Mouse (Mus musculus): ENCODE results near the gene Rtn4rl1. TPM values are rescaled to one million over a fixed set of nuclear protein-coding genes. Genes with fewer than 3 reads are reported as not detected.

Rtn4rl1 gene
- total and polyA plus RNA-seq, 3 experiments = 7.5 to 9.4 (median 8.4) TPM

DNA sequence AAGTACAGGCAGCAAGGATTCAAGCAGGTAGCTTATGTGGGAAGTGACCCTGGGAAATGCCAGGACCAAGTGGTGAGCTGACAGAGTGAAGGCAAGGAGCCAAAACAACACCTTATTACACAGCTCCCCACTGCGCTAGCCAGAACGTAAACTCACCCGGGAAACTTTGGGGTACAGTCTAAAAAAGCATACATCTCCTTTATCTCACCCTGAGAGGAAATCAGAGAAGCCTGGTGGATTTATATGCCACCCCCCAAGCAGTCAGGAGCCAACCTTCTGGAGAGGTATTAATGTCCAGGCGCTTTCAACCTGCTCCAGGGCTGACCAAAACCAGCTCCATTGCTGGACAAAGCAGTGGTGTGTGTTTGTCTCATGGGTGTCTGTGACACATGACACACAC lies 10.3 kb downstream of the Rtn4rl1 start:
- Histone ChIP-seq H3K27ac (no peak overlapping the region), H3K36me3 (ENCODE audit: control insufficient read depth, insufficient read depth, low read length) (no peaks in the 10 kb centered on the region), H3K9ac (ENCODE audit: low read depth, low read length) (no peak overlapping the region), H3K4me3 (no peak overlapping the region), H3K4me1 (ENCODE audit: control insufficient read depth, insufficient read depth, low read length) (no peaks in the 10 kb centered on the region; the same call in 1 of the 2 replicates), H3K27me3 (ENCODE audit: control insufficient read depth, insufficient read depth, low read length) (no peaks in the 10 kb centered on the region), H3K79me2 (replicated peaks; ENCODE audit: control insufficient read depth, insufficient read depth, low read length) (no peaks in the 10 kb centered on the region)
- no peak for DNase-seq
- WGBS = 82% methylated on average over 4 of the region's 4 CpGs
- intact Hi-C loops (cut with DNase I) = no loop called here
- TF ChIP-seq EP300 (IDR thresholded peaks at IDR 0.05; ENCODE audit: insufficient read depth, low read depth, low read length) = no peak
- no peak for TF ChIP-seq CTCF (IDR thresholded peaks at IDR 0.05)
- TF ChIP-seq POLR2A (IDR thresholded peaks at IDR 0.05; ENCODE audit: insufficient read depth, low read depth, low read length) = no peak

DNA sequence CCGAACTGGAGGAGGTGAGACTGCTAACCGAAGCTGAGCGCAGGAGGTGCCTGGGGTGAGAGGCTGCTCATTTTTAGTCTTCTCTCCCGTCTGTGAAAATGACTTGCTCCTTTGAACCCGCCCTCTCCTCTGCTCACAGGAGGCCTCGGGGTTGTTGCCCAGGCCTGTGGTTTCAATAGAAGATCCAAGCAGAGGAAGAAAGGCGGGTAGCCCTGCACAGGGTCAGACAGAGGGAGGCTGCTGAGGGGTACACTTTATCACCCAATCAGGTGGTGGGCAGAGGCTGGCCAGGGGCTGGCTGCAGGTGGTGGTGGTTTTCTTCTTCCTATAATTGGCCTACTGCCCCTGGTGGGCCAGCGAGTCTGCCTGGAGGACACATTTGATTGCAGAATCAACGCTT lies 10.9 kb downstream of the Rtn4rl1 start:
- Histone ChIP-seq H3K4me3 (no peak overlapping the region), H3K27me3 (ENCODE audit: control insufficient read depth, insufficient read depth, low read length) (no peaks in the 10 kb centered on the region), H3K27ac (no peak overlapping the region), H3K36me3 (ENCODE audit: control insufficient read depth, insufficient read depth, low read length) (no peaks in the 10 kb centered on the region), H3K79me2 (replicated peaks; ENCODE audit: control insufficient read depth, insufficient read depth, low read length) (no peaks in the 10 kb centered on the region), H3K4me1 (ENCODE audit: control insufficient read depth, insufficient read depth, low read length) (no peaks in the 10 kb centered on the region; the same call in 1 of the 2 replicates), H3K9ac (ENCODE audit: low read depth, low read length) (no peak overlapping the region)
- TF ChIP-seq POLR2A (IDR thresholded peaks at IDR 0.05; ENCODE audit: insufficient read depth, low read depth, low read length) = no peak
- no peak for TF ChIP-seq CTCF (IDR thresholded peaks at IDR 0.05)
- TF ChIP-seq EP300 (IDR thresholded peaks at IDR 0.05; ENCODE audit: insufficient read depth, low read depth, low read length) = no peak
- DNase-seq = no peak
- 69% methylated on average over 9 of the region's 9 CpGs for WGBS
- intact Hi-C loops (cut with DNase I) = no loop called here

DNA sequence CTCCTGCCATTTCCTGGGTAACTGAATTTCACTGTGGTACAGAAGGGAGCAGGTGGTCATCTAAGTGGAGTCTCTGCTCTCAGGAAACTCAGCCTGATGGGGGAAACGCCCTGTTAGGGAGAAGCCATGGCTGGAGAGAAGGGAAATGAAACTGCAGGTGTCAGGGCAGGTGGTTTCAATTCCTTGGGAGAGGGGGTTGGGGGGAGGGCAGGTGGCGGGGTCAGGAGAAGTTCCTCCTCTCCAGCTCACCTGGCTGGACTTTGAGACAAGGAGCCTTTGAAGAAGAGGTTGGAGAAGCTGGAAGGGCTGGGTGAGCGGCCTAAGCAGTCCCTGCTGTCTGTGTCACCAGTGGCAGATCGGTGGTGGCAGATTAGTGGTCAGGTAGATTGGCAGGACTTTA lies 12.8 kb downstream of the Rtn4rl1 start:
- intact Hi-C loops (cut with DNase I) = no loop called here
- H3K79me2 ChIP-seq (replicated peaks; ENCODE audit: control insufficient read depth, insufficient read depth, low read length) = no peaks in the 10 kb centered on the region
- DNase-seq = no peak
- no peaks in the 10 kb centered on the region for H3K27me3 ChIP-seq (ENCODE audit: control insufficient read depth, insufficient read depth, low read length)
- H3K9ac ChIP-seq (ENCODE audit: low read depth, low read length) = no peak overlapping the region
- 87% methylated on average over 4 of the region's 4 CpGs for WGBS
- no peak overlapping the region for H3K27ac ChIP-seq
- no peaks in the 10 kb centered on the region for H3K36me3 ChIP-seq (ENCODE audit: control insufficient read depth, insufficient read depth, low read length)
- H3K4me1 ChIP-seq (ENCODE audit: control insufficient read depth, insufficient read depth, low read length) = no peaks in the 10 kb centered on the region; the same call in 1 of the 2 replicates
- TF ChIP-seq EP300 (IDR thresholded peaks at IDR 0.05; ENCODE audit: insufficient read depth, low read depth, low read length) = no peak
- H3K4me3 ChIP-seq = no peak overlapping the region

DNA sequence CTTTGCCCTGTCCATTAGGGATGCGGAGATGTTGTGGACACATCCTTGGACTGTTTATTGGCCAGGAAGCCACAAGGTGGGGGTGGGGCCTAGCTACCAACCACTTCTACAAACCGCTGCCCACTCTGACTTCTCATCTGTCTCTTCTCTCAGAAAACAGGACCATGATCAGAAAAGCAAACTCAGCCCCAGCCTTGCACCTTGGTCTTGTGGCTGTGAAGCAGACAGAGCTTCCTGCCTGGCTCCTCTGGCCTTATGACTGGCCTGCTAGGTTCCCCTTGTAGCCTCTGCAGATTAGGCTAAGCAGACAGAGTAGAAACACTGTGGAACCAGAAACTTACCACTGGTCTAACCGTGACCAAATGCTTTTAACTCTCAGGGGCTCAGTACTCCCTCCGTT lies 15.8 kb downstream of the Rtn4rl1 start:
- H3K27ac ChIP-seq = no peak overlapping the region
- 83% methylated on average over 4 of the region's 4 CpGs for whole genome bisulfite sequencing
- peaks cover 5% of the 10 kb centered on the region for H3K4me1 ChIP-seq (ENCODE audit: control insufficient read depth, insufficient read depth, low read length)

DNA sequence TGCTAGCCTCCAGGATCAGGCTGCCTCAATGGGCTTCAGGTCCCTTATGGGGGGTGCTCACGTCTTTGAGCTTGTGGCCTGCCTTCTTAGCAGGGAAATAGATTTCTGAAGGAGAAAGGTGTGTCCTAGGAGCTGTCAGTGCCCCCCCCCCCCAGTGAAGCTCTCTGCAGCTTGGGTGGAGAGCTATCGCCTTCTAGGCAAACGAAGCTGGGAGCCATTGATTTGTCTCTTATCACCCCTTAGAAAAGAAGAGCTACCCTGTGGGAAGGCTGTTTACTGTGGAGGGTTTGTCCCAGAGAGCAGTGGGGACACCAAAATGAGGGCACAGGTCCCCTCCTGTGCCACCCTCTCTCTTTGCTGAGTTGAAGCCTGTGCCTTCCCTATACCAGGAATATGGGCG lies 16.5 kb downstream of the Rtn4rl1 start:
- Histone ChIP-seq H3K79me2 (replicated peaks; ENCODE audit: control insufficient read depth, insufficient read depth, low read length) (no peaks in the 10 kb centered on the region), H3K27ac (no peak overlapping the region), H3K36me3 (ENCODE audit: control insufficient read depth, insufficient read depth, low read length) (no peaks in the 10 kb centered on the region), H3K9ac (ENCODE audit: low read depth, low read length) (no peak overlapping the region), H3K4me1 (ENCODE audit: control insufficient read depth, insufficient read depth, low read length) (peaks cover 5% of the 10 kb centered on the region), H3K4me3 (no peak overlapping the region), H3K27me3 (ENCODE audit: control insufficient read depth, insufficient read depth, low read length) (no peaks in the 10 kb centered on the region)
- WGBS = 88% methylated on average over 4 of the region's 4 CpGs
- intact Hi-C loops (cut with DNase I) = no loop called here
- no peak for DNase-seq
- TF ChIP-seq EP300 (IDR thresholded peaks at IDR 0.05; ENCODE audit: insufficient read depth, low read depth, low read length) (no peak), POLR2A (IDR thresholded peaks at IDR 0.05; ENCODE audit: insufficient read depth, low read depth, low read length) (no peak), CTCF (IDR thresholded peaks at IDR 0.05) (no peak)

More for the DNA sequence above, 15.8 kb downstream of the Rtn4rl1 start:
- intact Hi-C loops (cut with DNase I) = loop anchor here (2.0 kb wide), 1 partner anchor 15 kb away; no protein-coding TSS in a partner anchor
- Histone ChIP-seq H3K79me2 (replicated peaks; ENCODE audit: control insufficient read depth, insufficient read depth, low read length) (no peaks in the 10 kb centered on the region), H3K36me3 (ENCODE audit: control insufficient read depth, insufficient read depth, low read length) (no peaks in the 10 kb centered on the region), H3K27me3 (ENCODE audit: control insufficient read depth, insufficient read depth, low read length) (no peaks in the 10 kb centered on the region), H3K4me3 (no peak overlapping the region), H3K9ac (ENCODE audit: low read depth, low read length) (no peak overlapping the region)
- TF ChIP-seq POLR2A (IDR thresholded peaks at IDR 0.05; ENCODE audit: insufficient read depth, low read depth, low read length) (no peak), CTCF (IDR thresholded peaks at IDR 0.05) (no peak), EP300 (IDR thresholded peaks at IDR 0.05; ENCODE audit: insufficient read depth, low read depth, low read length) (no peak)
- no peak for DNase-seq

DNA sequence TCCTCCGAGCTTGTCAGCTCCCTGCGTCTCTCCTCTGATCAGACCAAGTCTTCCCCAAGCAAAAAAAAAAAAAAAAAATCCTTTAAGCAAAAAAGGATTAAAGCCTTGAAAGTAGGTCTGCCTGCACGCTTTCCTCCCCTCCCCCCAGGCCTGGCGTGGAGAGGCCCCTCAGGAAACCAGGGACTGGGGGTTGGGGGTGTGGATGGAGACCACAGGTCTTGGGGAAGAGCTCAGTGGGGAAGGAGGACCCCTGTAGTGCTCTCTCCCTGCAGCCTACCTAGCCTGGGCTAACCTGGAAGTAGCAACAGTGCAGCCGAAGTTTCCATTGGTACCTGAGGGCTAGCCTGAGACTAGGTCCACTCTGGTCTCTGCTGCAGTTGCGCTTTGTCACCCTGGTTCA lies 17.2 kb downstream of the Rtn4rl1 start:
- Histone ChIP-seq H3K79me2 (replicated peaks; ENCODE audit: control insufficient read depth, insufficient read depth, low read length) (no peaks in the 10 kb centered on the region), H3K27me3 (ENCODE audit: control insufficient read depth, insufficient read depth, low read length) (no peaks in the 10 kb centered on the region), H3K36me3 (ENCODE audit: control insufficient read depth, insufficient read depth, low read length) (no peaks in the 10 kb centered on the region), H3K4me1 (ENCODE audit: control insufficient read depth, insufficient read depth, low read length) (peaks cover 5% of the 10 kb centered on the region), H3K4me3 (no peak overlapping the region), H3K9ac (ENCODE audit: low read depth, low read length) (no peak overlapping the region), H3K27ac (no peak overlapping the region)
- 87% methylated on average over 6 of the region's 6 CpGs for WGBS
- intact Hi-C loops (cut with DNase I) = no loop called here
- TF ChIP-seq CTCF (IDR thresholded peaks at IDR 0.05) (no peak), POLR2A (IDR thresholded peaks at IDR 0.05; ENCODE audit: insufficient read depth, low read depth, low read length) (no peak), EP300 (IDR thresholded peaks at IDR 0.05; ENCODE audit: insufficient read depth, low read depth, low read length) (no peak)
- no peak for DNase-seq

Measured in heart, adult 2 months (tissue).